Mouse (Mus musculus) MEL (cell line): ENCODE results near the gene Alg1. TPM values are rescaled to one million over a fixed set of nuclear protein-coding genes. Genes with fewer than 3 reads are reported as not detected.

Source experiments
- DNase-seq: peaks from one replicate; pipeline ENCODE4 v3.0.0; 2011; ENCODE audit warnings: low read depth, low spot score
- H3K27ac ChIP-seq: 2 replicates; pipeline ENCODE4 v1.5.1; 2012; ENCODE audit warnings: low read depth, mild to moderate bottlenecking, control low read depth, low read length, moderate library complexity; ENCODE audit not compliant: control insufficient read depth
- H3K27me3 ChIP-seq, 2 experiments: fragments of 150-350 bp in 1 of 2; sonication (generic) in 1 of 2; 2 replicates each; pipeline ENCODE4 v1.6.1; 2012; ENCODE audit warnings: low read length in 2 of 2, mild to moderate bottlenecking in 2 of 2, improper control_type of control experiment in 1 of 2, moderate library complexity in 1 of 2; ENCODE audit not compliant: insufficient read depth in 2 of 2, control insufficient read depth in 1 of 2
- H3K36me3 ChIP-seq, 2 experiments: 2 replicates each; pipeline ENCODE4 v1.6.1; 2012 to 2014; ENCODE audit warnings: low read length in 2 of 2, improper control_type of control experiment in 1 of 2, inconsistent platforms in 1 of 2, mild to moderate bottlenecking in 1 of 2; ENCODE audit not compliant: insufficient read depth in 2 of 2, control insufficient read depth in 1 of 2
- H3K4me1 ChIP-seq, 2 experiments: fragments of 150-350 bp in 1 of 2; sonication (generic) in 1 of 2; 2 replicates each; pipeline ENCODE4 v1.6.1; 2012; ENCODE audit warnings: low read length in 2 of 2, improper control_type of control experiment in 1 of 2, mild to moderate bottlenecking in 1 of 2; ENCODE audit not compliant: insufficient read depth in 2 of 2, control insufficient read depth in 1 of 2
- H3K4me3 ChIP-seq, 2 experiments: fragments of 150-350 bp in 1 of 2; sonication (generic) in 1 of 2; 2 replicates each; pipeline ENCODE4 v1.5.1; 2012; ENCODE audit warnings: low read depth in 2 of 2, low read length in 2 of 2, mild to moderate bottlenecking in 2 of 2, moderate library complexity in 2 of 2, control low read depth in 1 of 2, improper control_type of control experiment in 1 of 2; ENCODE audit not compliant: control insufficient read depth in 1 of 2, insufficient read depth in 1 of 2
- H3K79me2 ChIP-seq: 2 replicates; pipeline ENCODE4 v1.6.1; 2012; ENCODE audit warnings: mild to moderate bottlenecking, low read length, moderate library complexity; ENCODE audit not compliant: control insufficient read depth, poor library complexity, insufficient read depth
- H3K9ac ChIP-seq: 2 replicates; pipeline ENCODE4 v1.6.1; 2012; ENCODE audit warnings: low read depth, mild to moderate bottlenecking, control low read depth, low read length, moderate library complexity; ENCODE audit not compliant: control insufficient read depth, poor library complexity, severe bottlenecking
- H3K9me3 ChIP-seq: fragments of 150-350 bp; sonication (generic); replicated peaks from 2 replicates; pipeline ENCODE4 v1.6.1; 2012; ENCODE audit warnings: mild to moderate bottlenecking, low read length, improper control_type of control experiment, moderate library complexity; ENCODE audit not compliant: insufficient read depth
- BHLHE40 ChIP-seq: IDR thresholded peaks from 2 replicates; pipeline ENCODE4 v1.6.1; 2012; ENCODE audit warnings: low read depth, mild to moderate bottlenecking, inconsistent platforms, low read length, improper control_type of control experiment, borderline replicate concordance
- CHD1 ChIP-seq: IDR thresholded peaks from 2 replicates; pipeline ENCODE4 v1.6.1; 2012; ENCODE audit warnings: low read depth, mild to moderate bottlenecking, inconsistent platforms, low read length, improper control_type of control experiment
- CTCF ChIP-seq, 3 experiments: IDR thresholded peaks in 2 of 3; conservative IDR thresholded peaks in 1 of 3; 2 replicates each; pipeline ENCODE4 v1.5.1; 2011 to 2012; ENCODE audit warnings: low read length in 3 of 3, low read depth in 2 of 3, mild to moderate bottlenecking in 2 of 3, improper control_type of control experiment in 1 of 3, inconsistent platforms in 1 of 3, mixed read lengths in 1 of 3, moderate library complexity in 1 of 3; ENCODE audit not compliant: control insufficient read depth in 1 of 3, insufficient read depth in 1 of 3, poor library complexity in 1 of 3, severe bottlenecking in 1 of 3
- E2F4 ChIP-seq: IDR thresholded peaks from 2 replicates; pipeline ENCODE4 v1.6.1; 2011; ENCODE audit warnings: low read depth, low read length, improper control_type of control experiment, borderline replicate concordance
- ELF1 ChIP-seq: IDR thresholded peaks from 2 replicates; pipeline ENCODE4 v1.6.1; 2014; ENCODE audit warnings: low read depth, mild to moderate bottlenecking, inconsistent platforms, low read length, improper control_type of control experiment, moderate library complexity
- EP300 ChIP-seq, 2 experiments: IDR thresholded peaks; 2 replicates each; pipeline ENCODE4 v1.6.1; 2011; ENCODE audit warnings: improper control_type of control experiment in 2 of 2, low read length in 2 of 2, low read depth in 1 of 2, mild to moderate bottlenecking in 1 of 2
- GABPA ChIP-seq: IDR thresholded peaks from 2 replicates; pipeline ENCODE4 v1.6.1; 2012; ENCODE audit warnings: low read depth, mild to moderate bottlenecking, inconsistent platforms, low read length, improper control_type of control experiment, moderate library complexity
- GATA1 ChIP-seq: IDR thresholded peaks from 2 replicates; pipeline ENCODE4 v1.6.1; 2011; ENCODE audit warnings: low read depth, low read length, improper control_type of control experiment
- HCFC1 ChIP-seq: IDR thresholded peaks from 2 replicates; pipeline ENCODE4 v1.6.1; 2012; ENCODE audit warnings: low read depth, mild to moderate bottlenecking, inconsistent platforms, low read length, improper control_type of control experiment, moderate library complexity
- JUND ChIP-seq: IDR thresholded peaks from 2 replicates; pipeline ENCODE4 v1.6.1; 2011; ENCODE audit warnings: low read depth, mild to moderate bottlenecking, improper control_type of control experiment, low read length
- KAT2A ChIP-seq: conservative IDR thresholded peaks from 2 replicates; pipeline ENCODE4 v1.6.1; 2012; ENCODE audit warnings: low read depth, low read length, improper control_type of control experiment, inconsistent platforms
- MAZ ChIP-seq: IDR thresholded peaks from 2 replicates; pipeline ENCODE4 v1.6.1; 2012; ENCODE audit warnings: low read depth, mild to moderate bottlenecking, inconsistent platforms, low read length, improper control_type of control experiment
- MXI1 ChIP-seq: IDR thresholded peaks from 2 replicates; pipeline ENCODE4 v1.6.1; 2011; ENCODE audit warnings: mild to moderate bottlenecking, low read depth, low read length, improper control_type of control experiment
- MYB ChIP-seq: IDR thresholded peaks from 2 replicates; pipeline ENCODE4 v1.6.1; 2011; ENCODE audit warnings: mild to moderate bottlenecking, low read depth, low read length, improper control_type of control experiment
- MYC ChIP-seq: IDR thresholded peaks from 2 replicates; pipeline ENCODE4 v1.6.1; 2011; ENCODE audit warnings: low read depth, mild to moderate bottlenecking, low read length, improper control_type of control experiment, moderate library complexity
- POLR2A ChIP-seq, 2 experiments: IDR thresholded peaks; 2 replicates each; pipeline ENCODE4 v1.6.1; 2011 to 2012; ENCODE audit warnings: low read length in 2 of 2, mild to moderate bottlenecking in 2 of 2, control low read depth in 1 of 2, improper control_type of control experiment in 1 of 2, low read depth in 1 of 2, moderate library complexity in 1 of 2; ENCODE audit not compliant: control insufficient read depth in 1 of 2, insufficient read depth in 1 of 2, poor library complexity in 1 of 2
- POLR2AphosphoS2 ChIP-seq: IDR thresholded peaks from 2 replicates; pipeline ENCODE4 v1.6.1; 2011; ENCODE audit warnings: low read length, improper control_type of control experiment
- RAD21 ChIP-seq: IDR thresholded peaks from 2 replicates; pipeline ENCODE4 v1.6.1; 2011; ENCODE audit warnings: mild to moderate bottlenecking, low read depth, low read length, improper control_type of control experiment
- RCOR1 ChIP-seq: IDR thresholded peaks from 2 replicates; pipeline ENCODE4 v1.6.1; 2012; ENCODE audit warnings: low read depth, mild to moderate bottlenecking, inconsistent platforms, low read length, improper control_type of control experiment
- SIN3A ChIP-seq: IDR thresholded peaks from 2 replicates; pipeline ENCODE4 v1.6.1; 2012; ENCODE audit warnings: low read length, improper control_type of control experiment, inconsistent platforms
- SMC3 ChIP-seq: IDR thresholded peaks from 2 replicates; pipeline ENCODE4 v1.6.1; 2011; ENCODE audit warnings: low read depth, low read length, improper control_type of control experiment
- TBP ChIP-seq: IDR thresholded peaks from 2 replicates; pipeline ENCODE4 v1.8.0; 2011; ENCODE audit warnings: low read depth, low read length, improper control_type of control experiment
- TCF12 ChIP-seq: IDR thresholded peaks from 2 replicates; pipeline ENCODE4 v1.6.1; 2014; ENCODE audit warnings: low read depth, mild to moderate bottlenecking, inconsistent platforms, low read length, improper control_type of control experiment, moderate library complexity
- UBTF ChIP-seq: IDR thresholded peaks from 2 replicates; pipeline ENCODE4 v1.6.1; 2012; ENCODE audit warnings: low read depth, mild to moderate bottlenecking, inconsistent platforms, low read length, improper control_type of control experiment, moderate library complexity, borderline replicate concordance; ENCODE audit not compliant: insufficient read depth
- USF1 ChIP-seq: IDR thresholded peaks from 2 replicates; pipeline ENCODE4 v1.6.1; 2014; ENCODE audit warnings: low read depth, mild to moderate bottlenecking, inconsistent platforms, low read length, improper control_type of control experiment, moderate library complexity
- USF2 ChIP-seq, 2 experiments: IDR thresholded peaks; 2 replicates each; pipeline ENCODE4 v1.6.1; 2011 to 2012; ENCODE audit warnings: improper control_type of control experiment in 2 of 2, low read length in 2 of 2, borderline replicate concordance in 1 of 2, inconsistent platforms in 1 of 2, low read depth in 1 of 2, mild to moderate bottlenecking in 1 of 2; ENCODE audit not compliant: insufficient read depth in 1 of 2
- ZKSCAN1 ChIP-seq: IDR thresholded peaks from 2 replicates; pipeline ENCODE4 v1.6.1; 2012; ENCODE audit warnings: low read depth, mild to moderate bottlenecking, inconsistent platforms, low read length, improper control_type of control experiment, moderate library complexity
- ZMIZ1 ChIP-seq: IDR thresholded peaks from 2 replicates; pipeline ENCODE4 v1.6.1; 2012; ENCODE audit warnings: low read depth, mild to moderate bottlenecking, inconsistent platforms, low read length, improper control_type of control experiment, moderate library complexity
- ZNF384 ChIP-seq: IDR thresholded peaks from 2 replicates; pipeline ENCODE4 v1.6.1; 2012; ENCODE audit warnings: low read depth, mild to moderate bottlenecking, inconsistent platforms, low read length, improper control_type of control experiment
- polyA plus RNA-seq, 2 experiments: library from polyadenylated mRNA; stranded (reverse) in 1 of 2; unstranded in 1 of 2; fragments of >175 nt in 1 of 2; fragments of >200 nt in 1 of 2; gene quantifications; 2 replicates each; pipeline versions ENCODE4 v1.2.1 to v1.2.4; 2012; ENCODE audit warnings: low replicate concordance in 2 of 2, low read depth in 1 of 2; ENCODE audit not compliant: insufficient read length in 2 of 2, insufficient read depth in 1 of 2, missing spikeins in 1 of 2
- total RNA-seq: library from RNA; depleted of rRNA; stranded (reverse); fragments of 300-350 nt; gene quantifications from 2 replicates; pipeline ENCODE4 v1.2.3, GENCODE M21; 2012

Alg1 gene
- total and polyA plus RNA-seq, 3 experiments: 42.9 to 46.4 TPM; not detected in 1

DNA sequence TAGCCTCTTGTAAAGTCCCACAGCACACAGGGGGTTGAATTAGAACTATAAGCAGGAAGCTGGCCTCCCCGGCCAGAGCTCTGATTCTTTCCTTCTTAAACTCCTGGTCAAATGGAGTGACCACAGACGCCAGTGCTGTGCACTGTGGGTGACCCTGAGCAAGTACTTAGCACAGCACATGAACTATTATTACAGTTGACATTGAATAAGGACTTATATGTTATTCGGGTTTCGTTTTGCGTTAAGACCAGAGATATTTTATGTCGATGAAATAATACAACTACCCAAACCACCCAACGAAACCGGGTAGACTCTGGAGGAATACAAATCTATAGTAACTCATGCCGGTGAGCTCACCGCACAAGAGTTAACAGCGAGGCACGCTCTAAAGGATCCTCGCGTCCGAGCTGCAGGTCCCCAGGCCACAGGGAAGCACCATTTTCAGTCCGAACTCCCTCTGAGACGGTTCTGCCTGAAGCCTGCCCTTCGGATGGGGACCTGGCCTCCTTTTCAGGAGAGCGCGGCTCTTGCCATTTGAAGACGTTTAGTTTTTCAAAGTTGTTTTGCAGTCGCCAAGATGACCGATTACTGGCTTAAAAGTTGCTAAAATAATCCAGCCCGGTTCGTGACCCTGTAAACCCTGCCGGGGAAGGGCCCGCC lies 21.8 kb downstream of the Alg1 start:
- peaks cover 0 to 8% of the 10 kb centered on the region in 2 experiments; a peak in 1 of 4 replicates for H3K4me1 ChIP-seq
- peak overlapping the region; percentile 78 to 92 for H3K4me3 ChIP-seq
- H3K9ac ChIP-seq: peak overlapping the region; percentile 95
- peaks cover 9% of the 10 kb centered on the region for H3K79me2 ChIP-seq
- H3K27ac ChIP-seq: peak overlapping the region; percentile 70
- H3K9me3 ChIP-seq: no peaks in the 10 kb centered on the region
- H3K36me3 ChIP-seq: no peaks in the 10 kb centered on the region
- DNase-seq: peak; percentile 63
- TF ChIP-seq MYB (no peak), CHD1 (0 out of 2 replicates have a peak, but pooled peaks have one; percentile 41), TBP (0 out of 2 replicates have a peak, but pooled peaks have one; percentile 14)
- no peaks in the 10 kb centered on the region for H3K27me3 ChIP-seq

DNA sequence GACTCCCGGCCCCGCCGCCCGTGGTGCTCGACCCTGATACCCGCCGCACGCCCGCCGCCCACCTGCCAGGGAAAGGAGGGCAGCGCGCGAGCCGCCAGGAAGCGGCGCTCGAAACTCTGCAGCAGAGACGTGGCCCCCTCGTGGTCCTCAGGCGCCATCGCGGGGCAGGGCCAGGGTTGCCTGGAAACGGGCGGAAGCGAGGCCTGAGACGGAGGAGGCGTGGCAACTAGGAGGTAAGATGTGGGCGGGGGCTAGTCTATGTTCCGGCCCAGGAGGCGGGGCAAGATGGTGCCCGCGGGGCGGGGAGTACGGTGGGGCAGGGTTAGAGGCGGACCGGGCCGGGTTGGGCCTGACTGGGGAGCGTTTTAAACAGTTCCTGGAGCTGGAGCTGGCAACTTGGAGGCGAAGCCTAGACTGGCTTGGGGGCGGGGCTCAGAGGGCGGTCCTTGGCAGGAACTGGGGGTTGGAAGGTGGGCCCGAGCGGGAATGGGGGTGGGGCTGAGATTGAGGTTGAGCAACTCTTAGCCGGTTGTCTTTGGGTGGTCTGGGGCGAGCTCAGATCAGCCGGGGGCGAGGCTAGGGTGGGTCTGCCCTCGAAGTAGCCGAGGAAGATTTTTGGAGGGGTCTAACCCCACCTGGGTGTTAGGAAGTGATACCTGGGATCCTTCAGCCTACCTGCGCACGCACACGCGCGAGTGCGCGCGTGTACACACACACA lies 22.5 kb downstream of the Alg1 start, which contains the start of gene Eef2kmt:
Eef2kmt (minus strand) TSS at position 205 of the 718 bp plus-strand sequence.
- peak within 1 kb of the TSS; percentile 70 for H3K27ac ChIP-seq
- TF ChIP-seq ZMIZ1 (no peak), ZNF384 (no peak), SIN3A (peak; percentile 86), UBTF (0 out of 2 replicates have a peak, but pooled peaks have one; percentile 62), MAZ (no peak), BHLHE40 (no peak), CTCF (IDR thresholded peaks at IDR 0.05 in 2 of 3, conservative IDR thresholded peaks at IDR 0.05 in 1 of 3; ENCODE audit: control insufficient read depth in 1 of 3, insufficient read depth in 1 of 3, low read depth in 2 of 3, low read length in 3 of 3, poor library complexity in 1 of 3, severe bottlenecking in 1 of 3) (peak in 2 of 3 experiments; percentile 59 to 72; a peak in 5 of 6 replicates), RCOR1 (no peak), ZKSCAN1 (no peak), GABPA (no peak), GATA1 (no peak), TCF12 (peak; percentile 46), ELF1 (peak; percentile 67), TBP (no peak), POLR2A (IDR thresholded peaks at IDR 0.05; ENCODE audit: control insufficient read depth in 1 of 2, insufficient read depth in 1 of 2, low read depth in 1 of 2, low read length in 2 of 2, poor library complexity in 1 of 2) (peak; percentile 75 to 81; a peak in 3 of 4 replicates), POLR2AphosphoS2 (no peak), E2F4 (no peak), MXI1 (peak; percentile 93), SMC3 (no peak; the same call in 1 of the 2 replicates), EP300 (IDR thresholded peaks at IDR 0.05; ENCODE audit: low read depth in 1 of 2, low read length in 2 of 2) (no peak), JUND (no peak), USF2 (IDR thresholded peaks at IDR 0.05; ENCODE audit: borderline replicate concordance in 1 of 2, insufficient read depth in 1 of 2, low read depth in 1 of 2, low read length in 2 of 2) (no peak), USF1 (no peak), RAD21 (peak; percentile 6), HCFC1 (peak; percentile 67), MYC (peak; percentile 60; the same call in 1 of the 2 replicates), KAT2A (no peak)

More for the DNA sequence above, 22.5 kb downstream of the Alg1 start, which contains the start of gene Eef2kmt:
- DNase-seq: peak; percentile 98
- H3K9me3 ChIP-seq: no peaks in the 10 kb centered on the region
- peaks cover 0 to 8% of the 10 kb centered on the region in 2 experiments; a peak in 1 of 4 replicates for H3K4me1 ChIP-seq
- peak within 1 kb of the TSS; percentile 95 for H3K9ac ChIP-seq
- H3K4me3 ChIP-seq: peak within 1 kb of the TSS; percentile 78 to 92
- H3K27me3 ChIP-seq: no peaks in the 10 kb centered on the region
- H3K79me2 ChIP-seq: peaks cover 9% of the 10 kb centered on the region
- H3K36me3 ChIP-seq: no peaks in the 10 kb centered on the region
